Mouse (Mus musculus): ENCODE measurements around the gene C9. TPM values are rescaled to one million over a fixed set of nuclear protein-coding genes. Genes with fewer than 3 reads are reported as not detected.

C9 gene
- polyA plus RNA-seq (2015; fragmentation: Nextera tagmentation; extraction: Ambion mirVana) = 0.08 TPM in 1 of 2 replicates, not detected in the other

GRCm38 (mm10) chr15:6445135-6445534, at the start of gene C9:
C9 (plus strand) TSS chr15:6445327.
- no peaks in the 10 kb centered on the region for H3K4me1 ChIP-seq (replicated peaks; ENCODE audit: insufficient read depth, low read length)
- no peaks in the 10 kb centered on the region for H3K36me3 ChIP-seq (ENCODE audit: insufficient read depth, low read length)
- no peak for TF ChIP-seq CTCF (IDR thresholded peaks at IDR 0.05; ENCODE audit: low read depth)
- ATAC-seq (replicated peaks; ENCODE audit: low FRiP score, low read depth) = no peak
- no peaks in the 10 kb centered on the region for H3K27me3 ChIP-seq (ENCODE audit: insufficient read depth, low read length)
- no peak within 1 kb of the TSS for H3K27ac ChIP-seq
- no peak within 1 kb of the TSS for H3K4me2 ChIP-seq (ENCODE audit: low read length)
- whole genome bisulfite sequencing = 78% methylated on average over 2 of the region's 2 CpGs
- H3K9ac ChIP-seq (ENCODE audit: low read depth, low read length) = no peak within 1 kb of the TSS
- H3K9me3 ChIP-seq (replicated peaks; ENCODE audit: low read length) = no peaks in the 10 kb centered on the region
- H3K4me3 ChIP-seq (replicated peaks; ENCODE audit: low read depth, low read length) = no peak within 1 kb of the TSS
- DNase-seq (ENCODE audit: low spot score) = no peak

DNA sequence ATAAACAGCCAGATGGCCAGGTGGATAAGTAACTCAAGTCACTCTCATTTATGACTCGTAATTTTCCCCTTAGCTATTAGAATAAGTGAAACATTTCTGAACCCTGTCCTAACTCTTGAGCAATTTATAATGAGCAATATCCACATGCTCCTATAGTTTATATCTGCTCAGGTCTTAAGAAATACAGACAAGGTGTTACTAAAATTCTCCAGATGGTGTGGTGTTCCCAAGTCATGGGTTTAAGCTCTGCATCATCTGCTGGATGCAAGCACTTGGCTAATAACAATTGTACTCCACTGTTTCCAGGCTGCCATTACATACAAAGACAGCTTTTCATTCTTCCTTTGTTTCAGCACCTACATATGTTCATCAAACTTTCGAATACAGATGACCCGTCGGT, 46.9 kb upstream of the C9 start:
- ATAC-seq (replicated peaks; ENCODE audit: low FRiP score, low read depth) (no peak), DNase-seq (ENCODE audit: low spot score) (no peak)
- Histone ChIP-seq H3K4me1 (replicated peaks; ENCODE audit: insufficient read depth, low read length) (no peaks in the 10 kb centered on the region), H3K27ac (no peak overlapping the region), H3K9ac (ENCODE audit: low read depth, low read length) (no peak overlapping the region), H3K27me3 (ENCODE audit: insufficient read depth, low read length) (no peaks in the 10 kb centered on the region), H3K36me3 (ENCODE audit: insufficient read depth, low read length) (no peaks in the 10 kb centered on the region), H3K4me3 (replicated peaks; ENCODE audit: low read depth, low read length) (no peak overlapping the region), H3K9me3 (replicated peaks; ENCODE audit: low read length) (no peaks in the 10 kb centered on the region), H3K4me2 (ENCODE audit: low read length) (no peak overlapping the region)
- no peak for TF ChIP-seq CTCF (IDR thresholded peaks at IDR 0.05; ENCODE audit: low read depth)
- 94% methylated on average over 4 of the region's 4 CpGs for WGBS

- H3K4me2 ChIP-seq (ENCODE audit: low read length) = no peak overlapping the region
- WGBS = 79% methylated on average over 6 of the region's 6 CpGs
- H3K4me3 ChIP-seq (replicated peaks; ENCODE audit: low read depth, low read length) = no peak overlapping the region
Measured at GRCm38 (mm10) chr15:6398881-6399280, 46.2 kb upstream of the C9 start.

DNA sequence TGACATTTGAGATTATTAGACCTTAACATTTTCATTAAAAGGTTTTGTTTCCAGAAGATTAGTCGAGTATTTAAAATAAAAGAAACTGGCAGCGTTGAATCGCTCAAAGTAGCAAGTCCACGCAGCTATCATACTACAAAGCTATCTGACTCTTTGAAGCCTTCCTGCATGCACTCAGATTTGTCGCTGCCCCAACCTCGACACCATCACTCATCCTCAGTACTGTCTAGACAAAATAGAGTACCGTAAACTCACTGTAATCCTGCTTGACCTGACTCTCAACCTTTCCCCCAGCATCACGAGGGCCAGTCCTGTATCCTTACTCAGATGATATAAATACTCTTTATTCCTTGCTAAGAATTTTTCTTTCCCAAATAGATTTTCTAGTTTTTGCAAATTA, 45.0 kb upstream of the C9 start:
- H3K4me3 ChIP-seq (replicated peaks; ENCODE audit: low read depth, low read length) = no peak overlapping the region
- H3K4me2 ChIP-seq (ENCODE audit: low read length) = no peak overlapping the region
- ATAC-seq (replicated peaks; ENCODE audit: low FRiP score, low read depth) = no peak
- H3K36me3 ChIP-seq (ENCODE audit: insufficient read depth, low read length) = no peaks in the 10 kb centered on the region
- no peak for TF ChIP-seq CTCF (IDR thresholded peaks at IDR 0.05; ENCODE audit: low read depth)
- H3K27ac ChIP-seq = no peak overlapping the region
- DNase-seq (ENCODE audit: low spot score) = no peak
- H3K9ac ChIP-seq (ENCODE audit: low read depth, low read length) = no peak overlapping the region
- 51% methylated on average over 8 of the region's 8 CpGs for WGBS
- H3K27me3 ChIP-seq (ENCODE audit: insufficient read depth, low read length) = no peaks in the 10 kb centered on the region
- no peaks in the 10 kb centered on the region for H3K4me1 ChIP-seq (replicated peaks; ENCODE audit: insufficient read depth, low read length)
- no peaks in the 10 kb centered on the region for H3K9me3 ChIP-seq (replicated peaks; ENCODE audit: low read length)

More at GRCm38 (mm10) chr15:6398881-6399280, 46.2 kb upstream of the C9 start:
- no peaks in the 10 kb centered on the region for H3K27me3 ChIP-seq (ENCODE audit: insufficient read depth, low read length)
- no peak for ATAC-seq (replicated peaks; ENCODE audit: low FRiP score, low read depth)
- no peak for TF ChIP-seq CTCF (IDR thresholded peaks at IDR 0.05; ENCODE audit: low read depth)
- no peaks in the 10 kb centered on the region for H3K36me3 ChIP-seq (ENCODE audit: insufficient read depth, low read length)
- no peaks in the 10 kb centered on the region for H3K4me1 ChIP-seq (replicated peaks; ENCODE audit: insufficient read depth, low read length)
- H3K9ac ChIP-seq (ENCODE audit: low read depth, low read length) = no peak overlapping the region
- H3K27ac ChIP-seq = no peak overlapping the region
- DNase-seq (ENCODE audit: low spot score) = no peak
- H3K9me3 ChIP-seq (replicated peaks; ENCODE audit: low read length) = no peaks in the 10 kb centered on the region

- Histone ChIP-seq H3K4me2 (ENCODE audit: low read length) (no peak overlapping the region), H3K4me1 (replicated peaks; ENCODE audit: insufficient read depth, low read length) (no peaks in the 10 kb centered on the region; the same call in 1 of the 2 replicates), H3K27me3 (ENCODE audit: insufficient read depth, low read length) (no peaks in the 10 kb centered on the region), H3K36me3 (ENCODE audit: insufficient read depth, low read length) (no peaks in the 10 kb centered on the region), H3K4me3 (replicated peaks; ENCODE audit: low read depth, low read length) (no peak overlapping the region), H3K9me3 (replicated peaks; ENCODE audit: low read length) (no peaks in the 10 kb centered on the region), H3K9ac (ENCODE audit: low read depth, low read length) (no peak overlapping the region), H3K27ac (no peak overlapping the region)
- DNase-seq (ENCODE audit: low spot score) (no peak), ATAC-seq (replicated peaks; ENCODE audit: low FRiP score, low read depth) (no peak)
- 72% methylated on average over 2 of the region's 2 CpGs for WGBS
- TF ChIP-seq CTCF (IDR thresholded peaks at IDR 0.05; ENCODE audit: low read depth) = no peak
Measured at GRCm38 (mm10) chr15:6402433-6402832, 42.7 kb upstream of the C9 start.

- TF ChIP-seq CTCF (IDR thresholded peaks at IDR 0.05; ENCODE audit: low read depth) = no peak
- no peak overlapping the region for H3K4me2 ChIP-seq (ENCODE audit: low read length)
- H3K4me1 ChIP-seq (replicated peaks; ENCODE audit: insufficient read depth, low read length) = no peaks in the 10 kb centered on the region; the same call in 1 of the 2 replicates
- DNase-seq (ENCODE audit: low spot score) (peak; percentile 49), ATAC-seq (replicated peaks; ENCODE audit: low FRiP score, low read depth) (no peak)
- 43% methylated on average over 5 of the region's 5 CpGs for WGBS
- no peak overlapping the region for H3K27ac ChIP-seq
- no peaks in the 10 kb centered on the region for H3K27me3 ChIP-seq (ENCODE audit: insufficient read depth, low read length)
- no peaks in the 10 kb centered on the region for H3K36me3 ChIP-seq (ENCODE audit: insufficient read depth, low read length)
- no peak overlapping the region for H3K4me3 ChIP-seq (replicated peaks; ENCODE audit: low read depth, low read length)
- no peaks in the 10 kb centered on the region for H3K9me3 ChIP-seq (replicated peaks; ENCODE audit: low read length)
- H3K9ac ChIP-seq (ENCODE audit: low read depth, low read length) = no peak overlapping the region
Measured at GRCm38 (mm10) chr15:6404172-6404571, 41.0 kb upstream of the C9 start.

DNA sequence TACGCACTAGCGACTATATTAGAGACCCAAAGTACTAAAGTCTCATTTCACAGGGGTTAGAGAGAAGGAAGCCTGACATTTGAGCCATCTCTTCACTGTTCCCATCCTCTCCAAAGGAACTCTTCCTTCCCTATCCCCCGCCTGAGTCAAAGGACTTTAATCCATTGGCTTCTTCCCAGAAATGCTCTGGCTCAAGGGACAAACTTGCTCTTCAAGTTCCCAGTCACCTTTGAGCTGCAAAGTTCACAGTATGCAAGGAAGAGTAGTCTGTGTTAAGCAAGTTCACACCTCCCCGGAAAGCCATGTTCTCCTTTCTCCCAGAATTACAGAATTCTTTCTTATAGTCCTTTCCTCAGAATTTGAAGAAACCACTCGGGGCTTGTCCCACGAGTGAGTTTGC, 38.4 kb upstream of the C9 start:
- H3K27me3 ChIP-seq (ENCODE audit: insufficient read depth, low read length) = no peaks in the 10 kb centered on the region
- no peak overlapping the region for H3K4me2 ChIP-seq (ENCODE audit: low read length)
- H3K4me3 ChIP-seq (replicated peaks; ENCODE audit: low read depth, low read length) = no peak overlapping the region
- WGBS = 82% methylated on average over 6 of the region's 6 CpGs
- no peaks in the 10 kb centered on the region; the same call in 1 of the 2 replicates for H3K4me1 ChIP-seq (replicated peaks; ENCODE audit: insufficient read depth, low read length)
- DNase-seq (ENCODE audit: low spot score) (no peak), ATAC-seq (replicated peaks; ENCODE audit: low FRiP score, low read depth) (no peak)
- H3K27ac ChIP-seq = 0 out of 2 replicates have a peak overlapping the region, but pooled peaks have one; percentile 19
- H3K9me3 ChIP-seq (replicated peaks; ENCODE audit: low read length) = no peaks in the 10 kb centered on the region
- H3K9ac ChIP-seq (ENCODE audit: low read depth, low read length) = no peak overlapping the region
- no peaks in the 10 kb centered on the region for H3K36me3 ChIP-seq (ENCODE audit: insufficient read depth, low read length)
- no peak for TF ChIP-seq CTCF (IDR thresholded peaks at IDR 0.05; ENCODE audit: low read depth)

Data from kidney, postnatal 0 days (tissue).